Mouse (Mus musculus) neural tube, embryonic 12.5 days (tissue): ENCODE data around the gene Cxcr4. TPM values are rescaled to one million over a fixed set of nuclear protein-coding genes. Genes with fewer than 3 reads are reported as not detected.

Experiments used
- ATAC-seq: fragments of 200-750 bp; cut with Nextera tagmentation; 2 replicates; pipeline ENCODE4 v1.8.0; 2017; ENCODE audit warnings: low read depth, mild to moderate bottlenecking, moderate TSS enrichment, moderate library complexity; ENCODE audit not compliant: low FRiP score
- H3K27ac ChIP-seq: fragments of 300-500 bp; sonication (generic); 2 replicates; pipeline ENCODE4 v1.5.1; 2016
- H3K27me3 ChIP-seq: fragments of 300-500 bp; sonication (generic); replicated peaks from 2 replicates; pipeline ENCODE4 v1.6.1; 2016; ENCODE audit warnings: mild to moderate bottlenecking
- H3K36me3 ChIP-seq: fragments of 300-500 bp; sonication (generic); 2 replicates; pipeline ENCODE4 v1.6.1; 2016; ENCODE audit warnings: mild to moderate bottlenecking
- H3K4me1 ChIP-seq: fragments of 300-500 bp; sonication (generic); 2 replicates; pipeline ENCODE4 v1.6.1; 2016
- H3K4me2 ChIP-seq: fragments of 300-500 bp; sonication (generic); replicated peaks from 2 replicates; pipeline ENCODE4 v1.6.1; 2016; ENCODE audit warnings: mild to moderate bottlenecking
- H3K4me3 ChIP-seq: fragments of 300-500 bp; sonication (generic); 2 replicates; pipeline ENCODE4 v1.5.1; 2016
- H3K9ac ChIP-seq: fragments of 300-500 bp; sonication (generic); 2 replicates; pipeline ENCODE4 v1.6.1; 2016; ENCODE audit warnings: mild to moderate bottlenecking
- H3K9me3 ChIP-seq: fragments of 300-500 bp; sonication (generic); 2 replicates; pipeline ENCODE4 v1.6.1; 2016; ENCODE audit warnings: mild to moderate bottlenecking
- WGBS: fragments of 180-500 bp; shearing (Covaris S2); methylation state at CpG from one replicate; pipeline ENCODE4 v1.1.7; 2016; 5-methylcytosine and 5-hydroxymethylcytosine counted together
- polyA plus RNA-seq: library from polyadenylated mRNA; unstranded; fragments of >200 nt; fragmentation: Nextera tagmentation; extraction: Ambion mirVana; gene quantifications from 2 replicates; pipeline ENCODE4 v1.2.1, GENCODE M21; 2016

Cxcr4 gene
- polyA plus RNA-seq, 1 experiment from 2014 or later: 11.7 TPM

GRCm38 (mm10) chr1:128594353-128595104 is 2.4 kb upstream of the Cxcr4 start:
- peaks cover 43% of the 10 kb centered on the region for H3K4me1 ChIP-seq
- WGBS: 33% methylated on average over 12 of the region's 12 CpGs
- no peak overlapping the region for H3K9ac ChIP-seq
- peaks cover under 1% of the 10 kb centered on the region; the same call in 1 of the 2 replicates for H3K36me3 ChIP-seq
- H3K27ac ChIP-seq: no peak overlapping the region
- H3K4me3 ChIP-seq: no peak overlapping the region
- H3K4me2 ChIP-seq: 0 out of 2 replicates have a peak overlapping the region, but pooled peaks have one; percentile 2
- no peaks in the 10 kb centered on the region for H3K9me3 ChIP-seq
- ATAC-seq: no peak
- H3K27me3 ChIP-seq: no peaks in the 10 kb centered on the region

- Histone ChIP-seq H3K4me1 (peaks cover 52% of the 10 kb centered on the region), H3K4me2 (peak overlapping the region; percentile 74), H3K27ac (no peak overlapping the region), H3K9ac (peak overlapping the region; percentile 44), H3K36me3 (peaks cover 7% of the 10 kb centered on the region; the same call in 1 of the 2 replicates), H3K9me3 (no peaks in the 10 kb centered on the region), H3K4me3 (peak overlapping the region; percentile 58), H3K27me3 (no peaks in the 10 kb centered on the region)
- under 1% methylated on average over 24 of the region's 24 CpGs for WGBS
- peak; percentile 59 for ATAC-seq
Measured at GRCm38 (mm10) chr1:128592961-128593501, 938 bp upstream of the Cxcr4 start.

- peak overlapping the region; percentile 81 for H3K9ac ChIP-seq
- peak; percentile 1; the same call in 1 of the 2 replicates for ATAC-seq
- peaks cover 54% of the 10 kb centered on the region for H3K4me1 ChIP-seq
- H3K4me2 ChIP-seq: peak overlapping the region; percentile 74
- peak overlapping the region; percentile 58 for H3K4me3 ChIP-seq
- no peaks in the 10 kb centered on the region for H3K9me3 ChIP-seq
- no peaks in the 10 kb centered on the region for H3K27me3 ChIP-seq
- WGBS: under 1% methylated on average over 20 of the region's 20 CpGs
- H3K36me3 ChIP-seq: peaks cover 7% of the 10 kb centered on the region; the same call in 1 of the 2 replicates
- 0 out of 2 replicates have a peak overlapping the region, but pooled peaks have one; percentile 2 for H3K27ac ChIP-seq
Measured at GRCm38 (mm10) chr1:128591721-128592210, 327 bp downstream of the Cxcr4 start.

- Histone ChIP-seq H3K9me3 (no peaks in the 10 kb centered on the region), H3K36me3 (peaks cover 7% of the 10 kb centered on the region; the same call in 1 of the 2 replicates), H3K27me3 (no peaks in the 10 kb centered on the region), H3K4me3 (peak overlapping the region; percentile 58), H3K27ac (0 out of 2 replicates have a peak overlapping the region, but pooled peaks have one; percentile 2), H3K4me1 (peaks cover 54% of the 10 kb centered on the region), H3K9ac (peak overlapping the region; percentile 81), H3K4me2 (peak overlapping the region; percentile 74)
- under 1% methylated on average over 63 of the region's 63 CpGs for WGBS
- no peak for ATAC-seq
Measured at GRCm38 (mm10) chr1:128590816-128591720, 1.0 kb downstream of the Cxcr4 start.

- H3K27ac ChIP-seq: no peak overlapping the region
- ATAC-seq: no peak
- no peaks in the 10 kb centered on the region for H3K27me3 ChIP-seq
- no peaks in the 10 kb centered on the region for H3K9me3 ChIP-seq
- WGBS: under 1% methylated on average over 6 of the region's 6 CpGs
- peaks cover 7% of the 10 kb centered on the region; the same call in 1 of the 2 replicates for H3K36me3 ChIP-seq
- peak overlapping the region; percentile 58 for H3K4me3 ChIP-seq
- H3K9ac ChIP-seq: peak overlapping the region; percentile 81; the same call in 1 of the 2 replicates
- peak overlapping the region; percentile 74 for H3K4me2 ChIP-seq
- H3K4me1 ChIP-seq: peaks cover 47% of the 10 kb centered on the region
Measured at GRCm38 (mm10) chr1:128590011-128590410, 2.1 kb downstream of the Cxcr4 start.

GRCm38 (mm10) chr1:128589488-128589887 is 2.6 kb downstream of the Cxcr4 start:
- no peaks in the 10 kb centered on the region for H3K9me3 ChIP-seq
- H3K4me1 ChIP-seq: peaks cover 42% of the 10 kb centered on the region
- peak overlapping the region; percentile 44; the same call in 1 of the 2 replicates for H3K9ac ChIP-seq
- no peaks in the 10 kb centered on the region for H3K27me3 ChIP-seq
- H3K27ac ChIP-seq: no peak overlapping the region
- H3K36me3 ChIP-seq: peaks cover 7% of the 10 kb centered on the region; the same call in 1 of the 2 replicates
- peak overlapping the region; percentile 74 for H3K4me2 ChIP-seq
- no peak for ATAC-seq
- 62% methylated on average over 9 of the region's 9 CpGs for WGBS
- peak overlapping the region; percentile 58 for H3K4me3 ChIP-seq

GRCm38 (mm10) chr1:128588337-128588736 is 3.8 kb downstream of the Cxcr4 start:
- no peak for ATAC-seq
- Histone ChIP-seq H3K27ac (no peak overlapping the region), H3K27me3 (no peaks in the 10 kb centered on the region), H3K4me3 (no peak overlapping the region), H3K36me3 (peaks cover 7% of the 10 kb centered on the region; the same call in 1 of the 2 replicates), H3K4me1 (peaks cover 39% of the 10 kb centered on the region), H3K4me2 (peak overlapping the region; percentile 74), H3K9ac (no peak overlapping the region), H3K9me3 (no peaks in the 10 kb centered on the region)
- WGBS: 36% methylated on average over 2 of the region's 2 CpGs

GRCm38 (mm10) chr1:128586928-128587780 is 4.9 kb downstream of the Cxcr4 start:
- peaks cover 7% of the 10 kb centered on the region; the same call in 1 of the 2 replicates for H3K36me3 ChIP-seq
- ATAC-seq: no peak
- H3K27me3 ChIP-seq: no peaks in the 10 kb centered on the region
- WGBS: 42% methylated on average over 8 of the region's 8 CpGs
- peak overlapping the region; percentile 74 for H3K4me2 ChIP-seq
- peaks cover 38% of the 10 kb centered on the region; the same call in 1 of the 2 replicates for H3K4me1 ChIP-seq
- H3K9ac ChIP-seq: no peak overlapping the region
- H3K27ac ChIP-seq: no peak overlapping the region
- H3K4me3 ChIP-seq: no peak overlapping the region
- no peaks in the 10 kb centered on the region for H3K9me3 ChIP-seq

GRCm38 (mm10) chr1:128586162-128586927 is 5.7 kb downstream of the Cxcr4 start:
- ATAC-seq: peak; percentile 69

GRCm38 (mm10) chr1:128585396-128586161 is 6.5 kb downstream of the Cxcr4 start:
- peaks cover 7% of the 10 kb centered on the region; the same call in 1 of the 2 replicates for H3K36me3 ChIP-seq
- H3K4me3 ChIP-seq: no peak overlapping the region
- peaks cover 38% of the 10 kb centered on the region; the same call in 1 of the 2 replicates for H3K4me1 ChIP-seq
- H3K4me2 ChIP-seq: no peak overlapping the region
- H3K27ac ChIP-seq: no peak overlapping the region
- ATAC-seq: peak; percentile 90
- H3K9me3 ChIP-seq: no peaks in the 10 kb centered on the region
- H3K9ac ChIP-seq: no peak overlapping the region
- H3K27me3 ChIP-seq: no peaks in the 10 kb centered on the region
- 21% methylated on average over 3 of the region's 3 CpGs for WGBS

More at GRCm38 (mm10) chr1:128586162-128586927, 5.7 kb downstream of the Cxcr4 start:
- no peak overlapping the region for H3K9ac ChIP-seq
- peaks cover 38% of the 10 kb centered on the region; the same call in 1 of the 2 replicates for H3K4me1 ChIP-seq
- no peaks in the 10 kb centered on the region for H3K27me3 ChIP-seq
- WGBS: 17% methylated on average over 8 of the region's 8 CpGs
- no peak overlapping the region for H3K27ac ChIP-seq
- H3K4me2 ChIP-seq: peak overlapping the region; percentile 74; the same call in 1 of the 2 replicates
- H3K9me3 ChIP-seq: no peaks in the 10 kb centered on the region
- peaks cover 7% of the 10 kb centered on the region; the same call in 1 of the 2 replicates for H3K36me3 ChIP-seq
- no peak overlapping the region for H3K4me3 ChIP-seq
